Mouse (Mus musculus): ENCODE results near the gene Tmem107.
A peak's percentile ranks its signal among the peaks of the same experiment; 100 is the strongest.

The Tmem107 gene

GRCm38 (mm10) chr11:69073951-69074775 is 3.6 kb downstream of the Tmem107 start:
- peak; percentile 33 for DNase-seq (ENCODE audit: low read depth, low spot score)

- no peak for DNase-seq (ENCODE audit: low read depth, low spot score)
Observed at GRCm38 (mm10) chr11:69074776-69075069, 4.1 kb downstream of the Tmem107 start.

- DNase-seq (ENCODE audit: low read depth, low spot score): peak; percentile 65
Observed at GRCm38 (mm10) chr11:69075764-69076479, 5.3 kb downstream of the Tmem107 start.

- no peak for DNase-seq (ENCODE audit: low read depth, low spot score)
Observed at GRCm38 (mm10) chr11:69076572-69076971, 6.0 kb downstream of the Tmem107 start.

- no peak for DNase-seq (ENCODE audit: low read depth, low spot score)
Observed at GRCm38 (mm10) chr11:69077316-69077715, 6.7 kb downstream of the Tmem107 start.

GRCm38 (mm10) chr11:69078041-69078440 is 7.4 kb downstream of the Tmem107 start:
- DNase-seq (ENCODE audit: low read depth, low spot score): no peak

GRCm38 (mm10) chr11:69078805-69079438 is 8.3 kb downstream of the Tmem107 start:
- peak; percentile 86 for DNase-seq (ENCODE audit: low read depth, low spot score)

GRCm38 (mm10) chr11:69080102-69080854 is 9.7 kb downstream of the Tmem107 start:
- DNase-seq (ENCODE audit: low read depth, low spot score): no peak

GRCm38 (mm10) chr11:69080855-69081222 is 10.2 kb downstream of the Tmem107 start:
- DNase-seq (ENCODE audit: low read depth, low spot score): no peak

- no peak for DNase-seq (ENCODE audit: low read depth, low spot score)
Observed at GRCm38 (mm10) chr11:69081613-69082012, 11.0 kb downstream of the Tmem107 start.

GRCm38 (mm10) chr11:69085608-69086007 is 15.0 kb downstream of the Tmem107 start:
- no peak for DNase-seq (ENCODE audit: low read depth, low spot score)

- DNase-seq (ENCODE audit: low read depth, low spot score): no peak
Observed at GRCm38 (mm10) chr11:69086390-69086789, 15.8 kb downstream of the Tmem107 start.

GRCm38 (mm10) chr11:69087082-69087481 is 16.5 kb downstream of the Tmem107 start:
- no peak for DNase-seq (ENCODE audit: low read depth, low spot score)

GRCm38 (mm10) chr11:69087597-69087996 is 17.0 kb downstream of the Tmem107 start:
- no peak for DNase-seq (ENCODE audit: low read depth, low spot score)

- peak; percentile 90 for DNase-seq (ENCODE audit: low read depth, low spot score)
Observed at GRCm38 (mm10) chr11:69088103-69088855, 17.7 kb downstream of the Tmem107 start, which contains the start of gene Vamp2. Gene Vamp2 (plus strand): TSS chr11:69088490.

GRCm38 (mm10) chr11:69088856-69089615 is 18.4 kb downstream of the Tmem107 start:
- DNase-seq (ENCODE audit: low read depth, low spot score): peak; percentile 54

GRCm38 (mm10) chr11:69089616-69090290 is 19.1 kb downstream of the Tmem107 start:
- DNase-seq (ENCODE audit: low read depth, low spot score): no peak

GRCm38 (mm10) chr11:69090367-69090766 is 19.8 kb downstream of the Tmem107 start:
- DNase-seq (ENCODE audit: low read depth, low spot score): no peak

- no peak for DNase-seq (ENCODE audit: low read depth, low spot score)
Observed at GRCm38 (mm10) chr11:69091566-69092385, 21.2 kb downstream of the Tmem107 start.
